Mouse (Mus musculus): Measurements from ENCODE around the gene Prkag2. TPM values are rescaled to one million over a fixed set of nuclear protein-coding genes. Genes with fewer than 3 reads are reported as not detected.

Gene Prkag2
- polyA plus RNA-seq, 1 experiment from 2014 or later: 52.2 TPM

- Histone ChIP-seq H3K4me3 (replicated peaks) (no peak overlapping the region), H3K36me3 (no peaks in the 10 kb centered on the region), H3K4me2 (replicated peaks) (no peak overlapping the region), H3K9ac (no peak overlapping the region), H3K4me1 (replicated peaks) (peaks cover 43% of the 10 kb centered on the region), H3K9me3 (no peaks in the 10 kb centered on the region), H3K27me3 (replicated peaks) (no peaks in the 10 kb centered on the region; the same call in 1 of the 2 replicates), H3K27ac (no peak overlapping the region)
- peak; percentile 14; the same call in 1 of the 2 replicates for ATAC-seq
- WGBS: 44% methylated on average over 17 of the region's 17 CpGs
Measured at GRCm38 (mm10) chr5:25062506-25063132, 37.8 kb downstream of the Prkag2 start.

GRCm38 (mm10) chr5:25058853-25059741, 41.3 kb downstream of the Prkag2 start:
- peaks cover 25% of the 10 kb centered on the region for H3K4me1 ChIP-seq (replicated peaks)
- H3K36me3 ChIP-seq: no peaks in the 10 kb centered on the region
- no peak overlapping the region for H3K4me3 ChIP-seq (replicated peaks)
- no peaks in the 10 kb centered on the region; the same call in 1 of the 2 replicates for H3K27me3 ChIP-seq (replicated peaks)
- no peaks in the 10 kb centered on the region for H3K9me3 ChIP-seq
- no peak overlapping the region for H3K9ac ChIP-seq
- no peak overlapping the region for H3K27ac ChIP-seq
- H3K4me2 ChIP-seq (replicated peaks): peak overlapping the region; percentile 37; the same call in 1 of the 2 replicates
- WGBS: 31% methylated on average over 21 of the region's 21 CpGs
- no peak for ATAC-seq

- Histone ChIP-seq H3K36me3 (no peaks in the 10 kb centered on the region), H3K4me3 (replicated peaks) (no peak overlapping the region), H3K4me2 (replicated peaks) (no peak overlapping the region), H3K4me1 (replicated peaks) (peaks cover 26% of the 10 kb centered on the region), H3K27me3 (replicated peaks) (no peaks in the 10 kb centered on the region; the same call in 1 of the 2 replicates), H3K27ac (no peak overlapping the region), H3K9me3 (no peaks in the 10 kb centered on the region), H3K9ac (no peak overlapping the region)
- ATAC-seq: peak; percentile 80
- 32% methylated on average over 7 of the region's 7 CpGs for WGBS
Measured at GRCm38 (mm10) chr5:25058417-25058816, 42.0 kb downstream of the Prkag2 start.

GRCm38 (mm10) chr5:25055288-25055687, 45.2 kb downstream of the Prkag2 start:
- Histone ChIP-seq H3K27me3 (replicated peaks) (no peaks in the 10 kb centered on the region; the same call in 1 of the 2 replicates), H3K4me3 (replicated peaks) (no peak overlapping the region), H3K36me3 (no peaks in the 10 kb centered on the region), H3K27ac (no peak overlapping the region), H3K4me2 (replicated peaks) (no peak overlapping the region), H3K4me1 (replicated peaks) (peaks cover 26% of the 10 kb centered on the region), H3K9me3 (no peaks in the 10 kb centered on the region), H3K9ac (no peak overlapping the region)
- no peak for ATAC-seq
- WGBS: 53% methylated on average over 4 of the region's 4 CpGs

- Histone ChIP-seq H3K9me3 (no peaks in the 10 kb centered on the region), H3K9ac (no peak overlapping the region), H3K27ac (no peak overlapping the region), H3K27me3 (replicated peaks) (no peaks in the 10 kb centered on the region), H3K36me3 (no peaks in the 10 kb centered on the region), H3K4me1 (replicated peaks) (peaks cover 21% of the 10 kb centered on the region), H3K4me3 (replicated peaks) (no peak overlapping the region), H3K4me2 (replicated peaks) (no peak overlapping the region)
- WGBS: 64% methylated on average over 7 of the region's 7 CpGs
- no peak for ATAC-seq
Measured at GRCm38 (mm10) chr5:25053971-25054658, 46.3 kb downstream of the Prkag2 start.

GRCm38 (mm10) chr5:25050827-25051226, 49.6 kb downstream of the Prkag2 start:
- H3K4me1 ChIP-seq (replicated peaks): peaks cover 5% of the 10 kb centered on the region
- H3K9ac ChIP-seq: no peak overlapping the region
- no peak overlapping the region for H3K4me2 ChIP-seq (replicated peaks)
- 75% methylated on average over 8 of the region's 8 CpGs for WGBS
- ATAC-seq: no peak
- H3K36me3 ChIP-seq: no peaks in the 10 kb centered on the region
- no peak overlapping the region for H3K4me3 ChIP-seq (replicated peaks)
- no peak overlapping the region for H3K27ac ChIP-seq
- no peaks in the 10 kb centered on the region for H3K9me3 ChIP-seq
- H3K27me3 ChIP-seq (replicated peaks): no peaks in the 10 kb centered on the region

- ATAC-seq: no peak
- Histone ChIP-seq H3K4me2 (replicated peaks) (no peak overlapping the region), H3K36me3 (no peaks in the 10 kb centered on the region), H3K27me3 (replicated peaks) (no peaks in the 10 kb centered on the region), H3K27ac (no peak overlapping the region), H3K9ac (no peak overlapping the region), H3K4me3 (replicated peaks) (no peak overlapping the region), H3K9me3 (no peaks in the 10 kb centered on the region), H3K4me1 (replicated peaks) (no peaks in the 10 kb centered on the region; the same call in 1 of the 2 replicates)
- 56% methylated on average over 1 of the region's 1 CpGs for WGBS
Measured at GRCm38 (mm10) chr5:25047670-25048069, 52.8 kb downstream of the Prkag2 start.

- no peak for ATAC-seq
- WGBS: 72% methylated on average over 3 of the region's 3 CpGs
- no peaks in the 10 kb centered on the region; the same call in 1 of the 2 replicates for H3K4me1 ChIP-seq (replicated peaks)
- H3K4me3 ChIP-seq (replicated peaks): no peak overlapping the region
- no peaks in the 10 kb centered on the region for H3K27me3 ChIP-seq (replicated peaks)
- no peaks in the 10 kb centered on the region for H3K36me3 ChIP-seq
- no peak overlapping the region for H3K9ac ChIP-seq
- no peak overlapping the region for H3K4me2 ChIP-seq (replicated peaks)
- H3K27ac ChIP-seq: no peak overlapping the region
- H3K9me3 ChIP-seq: no peaks in the 10 kb centered on the region
Measured at GRCm38 (mm10) chr5:25046762-25047161, 53.7 kb downstream of the Prkag2 start.

- Histone ChIP-seq H3K9me3 (no peaks in the 10 kb centered on the region), H3K9ac (no peak overlapping the region), H3K36me3 (no peaks in the 10 kb centered on the region), H3K27ac (no peak overlapping the region), H3K4me3 (replicated peaks) (no peak overlapping the region), H3K27me3 (replicated peaks) (no peaks in the 10 kb centered on the region), H3K4me1 (replicated peaks) (no peaks in the 10 kb centered on the region; the same call in 1 of the 2 replicates), H3K4me2 (replicated peaks) (no peak overlapping the region)
- WGBS: 98% methylated on average over 2 of the region's 2 CpGs
- ATAC-seq: no peak
Measured at GRCm38 (mm10) chr5:25044007-25044406, 56.4 kb downstream of the Prkag2 start.

GRCm38 (mm10) chr5:25041947-25042346, 58.5 kb downstream of the Prkag2 start:
- H3K4me2 ChIP-seq (replicated peaks): no peak overlapping the region
- H3K4me3 ChIP-seq (replicated peaks): no peak overlapping the region
- H3K27ac ChIP-seq: no peak overlapping the region
- no peak for ATAC-seq
- H3K36me3 ChIP-seq: no peaks in the 10 kb centered on the region
- no peak overlapping the region for H3K9ac ChIP-seq
- H3K4me1 ChIP-seq (replicated peaks): no peaks in the 10 kb centered on the region
- H3K27me3 ChIP-seq (replicated peaks): no peaks in the 10 kb centered on the region
- WGBS: 93% methylated on average over 1 of the region's 1 CpGs
- H3K9me3 ChIP-seq: no peaks in the 10 kb centered on the region

- Histone ChIP-seq H3K9ac (no peak overlapping the region), H3K27ac (no peak overlapping the region), H3K9me3 (no peaks in the 10 kb centered on the region), H3K36me3 (no peaks in the 10 kb centered on the region), H3K4me2 (replicated peaks) (no peak overlapping the region), H3K4me3 (replicated peaks) (no peak overlapping the region), H3K27me3 (replicated peaks) (no peaks in the 10 kb centered on the region), H3K4me1 (replicated peaks) (no peaks in the 10 kb centered on the region)
- no peak for ATAC-seq
- 49% methylated on average over 5 of the region's 5 CpGs for WGBS
Measured at GRCm38 (mm10) chr5:25041307-25041706, 59.1 kb downstream of the Prkag2 start.

GRCm38 (mm10) chr5:25040903-25041302, 59.5 kb downstream of the Prkag2 start:
- Histone ChIP-seq H3K9ac (no peak overlapping the region), H3K27ac (no peak overlapping the region), H3K4me1 (replicated peaks) (0 out of 2 replicates have a peak, but pooled peaks cover 2% of the 10 kb centered on the region), H3K27me3 (replicated peaks) (no peaks in the 10 kb centered on the region), H3K9me3 (no peaks in the 10 kb centered on the region), H3K4me2 (replicated peaks) (no peak overlapping the region), H3K36me3 (no peaks in the 10 kb centered on the region), H3K4me3 (replicated peaks) (no peak overlapping the region)
- no peak for ATAC-seq
- WGBS: 71% methylated on average over 7 of the region's 7 CpGs
